Mouse (Mus musculus) MEL (cell line): ENCODE data around the gene Colq. TPM values are rescaled to one million over a fixed set of nuclear protein-coding genes. Genes with fewer than 3 reads are reported as not detected.

Experiments used
- DNase-seq: peaks from one replicate; pipeline ENCODE4 v3.0.0; 2011; ENCODE audit warnings: low read depth, low spot score
- H3K27ac ChIP-seq: 2 replicates; pipeline ENCODE4 v1.5.1; 2012; ENCODE audit warnings: low read depth, mild to moderate bottlenecking, control low read depth, low read length, moderate library complexity; ENCODE audit not compliant: control insufficient read depth
- H3K27me3 ChIP-seq, 2 experiments: fragments of 150-350 bp in 1 of 2; sonication (generic) in 1 of 2; 2 replicates each; pipeline ENCODE4 v1.6.1; 2012; ENCODE audit warnings: low read length in 2 of 2, mild to moderate bottlenecking in 2 of 2, improper control_type of control experiment in 1 of 2, moderate library complexity in 1 of 2; ENCODE audit not compliant: insufficient read depth in 2 of 2, control insufficient read depth in 1 of 2
- H3K36me3 ChIP-seq, 2 experiments: 2 replicates each; pipeline ENCODE4 v1.6.1; 2012 to 2014; ENCODE audit warnings: low read length in 2 of 2, improper control_type of control experiment in 1 of 2, inconsistent platforms in 1 of 2, mild to moderate bottlenecking in 1 of 2; ENCODE audit not compliant: insufficient read depth in 2 of 2, control insufficient read depth in 1 of 2
- H3K4me1 ChIP-seq, 2 experiments: fragments of 150-350 bp in 1 of 2; sonication (generic) in 1 of 2; 2 replicates each; pipeline ENCODE4 v1.6.1; 2012; ENCODE audit warnings: low read length in 2 of 2, improper control_type of control experiment in 1 of 2, mild to moderate bottlenecking in 1 of 2; ENCODE audit not compliant: insufficient read depth in 2 of 2, control insufficient read depth in 1 of 2
- H3K4me3 ChIP-seq, 2 experiments: fragments of 150-350 bp in 1 of 2; sonication (generic) in 1 of 2; 2 replicates each; pipeline ENCODE4 v1.5.1; 2012; ENCODE audit warnings: low read depth in 2 of 2, low read length in 2 of 2, mild to moderate bottlenecking in 2 of 2, moderate library complexity in 2 of 2, control low read depth in 1 of 2, improper control_type of control experiment in 1 of 2; ENCODE audit not compliant: control insufficient read depth in 1 of 2, insufficient read depth in 1 of 2
- H3K79me2 ChIP-seq: 2 replicates; pipeline ENCODE4 v1.6.1; 2012; ENCODE audit warnings: mild to moderate bottlenecking, low read length, moderate library complexity; ENCODE audit not compliant: control insufficient read depth, poor library complexity, insufficient read depth
- H3K9ac ChIP-seq: 2 replicates; pipeline ENCODE4 v1.6.1; 2012; ENCODE audit warnings: low read depth, mild to moderate bottlenecking, control low read depth, low read length, moderate library complexity; ENCODE audit not compliant: control insufficient read depth, poor library complexity, severe bottlenecking
- H3K9me3 ChIP-seq: fragments of 150-350 bp; sonication (generic); replicated peaks from 2 replicates; pipeline ENCODE4 v1.6.1; 2012; ENCODE audit warnings: mild to moderate bottlenecking, low read length, improper control_type of control experiment, moderate library complexity; ENCODE audit not compliant: insufficient read depth
- CHD1 ChIP-seq: IDR thresholded peaks from 2 replicates; pipeline ENCODE4 v1.6.1; 2012; ENCODE audit warnings: low read depth, mild to moderate bottlenecking, inconsistent platforms, low read length, improper control_type of control experiment
- CTCF ChIP-seq, 3 experiments: IDR thresholded peaks in 2 of 3; conservative IDR thresholded peaks in 1 of 3; 2 replicates each; pipeline ENCODE4 v1.5.1; 2011 to 2012; ENCODE audit warnings: low read length in 3 of 3, low read depth in 2 of 3, mild to moderate bottlenecking in 2 of 3, improper control_type of control experiment in 1 of 3, inconsistent platforms in 1 of 3, mixed read lengths in 1 of 3, moderate library complexity in 1 of 3; ENCODE audit not compliant: control insufficient read depth in 1 of 3, insufficient read depth in 1 of 3, poor library complexity in 1 of 3, severe bottlenecking in 1 of 3
- EP300 ChIP-seq, 2 experiments: IDR thresholded peaks; 2 replicates each; pipeline ENCODE4 v1.6.1; 2011; ENCODE audit warnings: improper control_type of control experiment in 2 of 2, low read length in 2 of 2, low read depth in 1 of 2, mild to moderate bottlenecking in 1 of 2
- JUND ChIP-seq: IDR thresholded peaks from 2 replicates; pipeline ENCODE4 v1.6.1; 2011; ENCODE audit warnings: low read depth, mild to moderate bottlenecking, improper control_type of control experiment, low read length
- KAT2A ChIP-seq: conservative IDR thresholded peaks from 2 replicates; pipeline ENCODE4 v1.6.1; 2012; ENCODE audit warnings: low read depth, low read length, improper control_type of control experiment, inconsistent platforms
- MAFK ChIP-seq: IDR thresholded peaks from 2 replicates; pipeline ENCODE4 v1.6.1; 2011; ENCODE audit warnings: low read depth, mild to moderate bottlenecking, low read length, improper control_type of control experiment, borderline replicate concordance
- MAZ ChIP-seq: IDR thresholded peaks from 2 replicates; pipeline ENCODE4 v1.6.1; 2012; ENCODE audit warnings: low read depth, mild to moderate bottlenecking, inconsistent platforms, low read length, improper control_type of control experiment
- MEF2A ChIP-seq: IDR thresholded peaks from 2 replicates; pipeline ENCODE4 v1.6.1; 2014; ENCODE audit warnings: low read depth, mild to moderate bottlenecking, inconsistent platforms, low read length, improper control_type of control experiment; ENCODE audit not compliant: poor library complexity, insufficient replicate concordance, severe bottlenecking; ENCODE audit errors: extremely low read depth
- MXI1 ChIP-seq: IDR thresholded peaks from 2 replicates; pipeline ENCODE4 v1.6.1; 2011; ENCODE audit warnings: mild to moderate bottlenecking, low read depth, low read length, improper control_type of control experiment
- NELFE ChIP-seq: IDR thresholded peaks from 2 replicates; pipeline ENCODE4 v1.6.1; 2011; ENCODE audit warnings: low read depth, low read length, improper control_type of control experiment
- POLR2AphosphoS2 ChIP-seq: IDR thresholded peaks from 2 replicates; pipeline ENCODE4 v1.6.1; 2011; ENCODE audit warnings: low read length, improper control_type of control experiment
- POLR2AphosphoS5 ChIP-seq: IDR thresholded peaks from 2 replicates; pipeline ENCODE4 v1.6.1; 2012; ENCODE audit warnings: low read depth, borderline replicate concordance, mild to moderate bottlenecking, inconsistent platforms, low read length, moderate library complexity, mixed read lengths
- SMC3 ChIP-seq: IDR thresholded peaks from 2 replicates; pipeline ENCODE4 v1.6.1; 2011; ENCODE audit warnings: low read depth, low read length, improper control_type of control experiment
- TAL1 ChIP-seq: IDR thresholded peaks from 2 replicates; pipeline ENCODE4 v1.6.1; 2012; ENCODE audit warnings: mild to moderate bottlenecking, inconsistent platforms, low read length, moderate library complexity, mixed read lengths
- TBP ChIP-seq: IDR thresholded peaks from 2 replicates; pipeline ENCODE4 v1.8.0; 2011; ENCODE audit warnings: low read depth, low read length, improper control_type of control experiment
- USF2 ChIP-seq, 2 experiments: IDR thresholded peaks; 2 replicates each; pipeline ENCODE4 v1.6.1; 2011 to 2012; ENCODE audit warnings: improper control_type of control experiment in 2 of 2, low read length in 2 of 2, borderline replicate concordance in 1 of 2, inconsistent platforms in 1 of 2, low read depth in 1 of 2, mild to moderate bottlenecking in 1 of 2; ENCODE audit not compliant: insufficient read depth in 1 of 2
- ZKSCAN1 ChIP-seq: IDR thresholded peaks from 2 replicates; pipeline ENCODE4 v1.6.1; 2012; ENCODE audit warnings: low read depth, mild to moderate bottlenecking, inconsistent platforms, low read length, improper control_type of control experiment, moderate library complexity
- polyA plus RNA-seq, 2 experiments: library from polyadenylated mRNA; stranded (reverse) in 1 of 2; unstranded in 1 of 2; fragments of >175 nt in 1 of 2; fragments of >200 nt in 1 of 2; gene quantifications; 2 replicates each; pipeline versions ENCODE4 v1.2.1 to v1.2.4; 2012; ENCODE audit warnings: low replicate concordance in 2 of 2, low read depth in 1 of 2; ENCODE audit not compliant: insufficient read length in 2 of 2, insufficient read depth in 1 of 2, missing spikeins in 1 of 2
- total RNA-seq: library from RNA; depleted of rRNA; stranded (reverse); fragments of 300-350 nt; gene quantifications from 2 replicates; pipeline ENCODE4 v1.2.3, GENCODE M21; 2012

Gene Colq
- total and polyA plus RNA-seq, 3 experiments, result not detected

DNA sequence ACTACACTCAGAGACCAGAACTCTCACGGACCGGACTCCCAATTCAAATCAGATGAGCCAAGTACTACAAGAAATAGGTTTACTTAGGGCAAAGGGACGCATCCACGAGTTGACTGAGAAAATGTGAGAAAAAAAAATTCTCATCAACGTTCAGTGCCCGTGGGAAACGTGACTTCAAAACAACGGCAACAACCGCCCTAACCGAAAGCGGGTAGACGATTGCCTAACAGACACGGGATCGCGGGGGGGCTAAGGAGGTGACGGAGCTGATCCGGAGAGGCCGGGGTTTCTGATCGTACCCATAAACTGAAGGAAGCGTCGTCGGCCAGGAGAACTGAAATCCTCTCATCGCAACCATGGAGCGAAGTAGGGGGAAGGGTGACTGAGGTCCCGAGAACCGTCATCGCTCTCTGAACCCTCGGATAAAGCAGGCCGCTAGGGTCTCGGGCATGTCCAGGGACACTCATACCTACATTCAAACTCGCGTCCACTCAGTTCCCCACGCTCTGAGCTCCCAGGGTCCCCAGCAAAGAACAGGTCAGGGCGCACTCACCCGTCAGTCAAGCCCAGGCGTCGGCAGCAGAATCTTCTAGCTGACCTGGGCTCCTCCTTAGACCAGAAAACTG lies 96.7 kb downstream of the Colq start, which contains the start of gene Eaf1 (continued):
- TF ChIP-seq CHD1, result no peak
- no peak for TF ChIP-seq POLR2AphosphoS5

DNA sequence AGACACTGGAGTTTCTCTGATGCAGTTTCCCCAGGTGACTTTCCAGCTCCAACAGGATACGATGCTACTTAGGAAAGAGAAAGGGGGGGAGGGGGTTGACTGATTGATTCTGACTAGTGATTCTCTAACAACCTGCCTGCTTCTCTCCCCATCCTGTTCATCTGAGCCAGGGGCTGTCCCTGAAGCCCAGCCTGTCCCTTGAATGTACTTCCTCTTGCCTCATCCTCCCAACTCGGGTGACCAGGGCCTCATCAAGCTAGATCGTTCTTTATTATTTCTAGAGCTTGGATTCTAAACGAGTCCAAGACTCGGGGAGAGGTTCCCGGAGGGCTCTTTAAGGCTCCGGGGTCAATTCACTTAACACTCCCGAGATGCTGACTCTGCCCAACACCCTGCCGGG lies 97.2 kb downstream of the Colq start:
- peak; percentile 56 for DNase-seq

DNA sequence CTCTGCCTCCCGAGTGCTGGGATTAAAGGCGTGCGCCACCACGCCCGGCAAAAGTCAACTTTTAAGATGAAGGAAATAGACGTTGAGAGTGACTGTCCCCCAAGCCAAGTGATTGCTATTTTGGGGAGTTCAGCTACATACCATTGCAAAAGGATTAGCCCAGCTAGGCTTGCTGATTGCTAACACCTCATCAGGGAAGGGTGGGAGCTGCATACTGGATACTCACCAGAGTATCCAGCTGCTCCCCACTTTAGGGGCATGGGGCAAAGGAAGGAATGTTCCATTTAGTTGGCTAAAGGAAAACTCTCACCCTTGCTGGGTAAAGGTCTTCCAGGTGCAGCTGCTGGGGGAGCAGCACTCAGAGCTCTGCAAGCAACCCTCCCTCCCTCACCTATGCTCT lies 103.1 kb downstream of the Colq start:
- TF ChIP-seq MEF2A (no peak), JUND (no peak), MAZ (no peak)
- H3K27ac ChIP-seq, result no peak overlapping the region

More for the DNA sequence above, 97.2 kb downstream of the Colq start:
- no peaks in the 10 kb centered on the region for H3K9me3 ChIP-seq
- peak overlapping the region; percentile 87 to 98 for H3K4me3 ChIP-seq
- peaks cover 5 to 13% of the 10 kb centered on the region in 2 experiments for H3K4me1 ChIP-seq
- peaks cover 63% of the 10 kb centered on the region for H3K79me2 ChIP-seq
- H3K9ac ChIP-seq, result peak overlapping the region; percentile 95
- H3K36me3 ChIP-seq, result peaks cover 20 to 30% of the 10 kb centered on the region in 2 experiments
- peak overlapping the region; percentile 88 for H3K27ac ChIP-seq
- no peaks in the 10 kb centered on the region for H3K27me3 ChIP-seq
- no peak for TF ChIP-seq TBP
- no peak for TF ChIP-seq POLR2AphosphoS5
- no peak for TF ChIP-seq MXI1
- no peak for TF ChIP-seq MAFK
- no peak for TF ChIP-seq USF2 (IDR thresholded peaks at IDR 0.05; ENCODE audit: borderline replicate concordance in 1 of 2, insufficient read depth in 1 of 2, low read depth in 1 of 2, low read length in 2 of 2)
- no peak for TF ChIP-seq EP300 (IDR thresholded peaks at IDR 0.05; ENCODE audit: low read depth in 1 of 2, low read length in 2 of 2)
- no peak for TF ChIP-seq CTCF (IDR thresholded peaks at IDR 0.05 in 2 of 3, conservative IDR thresholded peaks at IDR 0.05 in 1 of 3; ENCODE audit: control insufficient read depth in 1 of 3, insufficient read depth in 1 of 3, low read depth in 2 of 3, low read length in 3 of 3, poor library complexity in 1 of 3, severe bottlenecking in 1 of 3)
- TF ChIP-seq KAT2A, result no peak
- no peak for TF ChIP-seq TAL1
- no peak for TF ChIP-seq MAZ
- no peak for TF ChIP-seq POLR2AphosphoS2
- no peak for TF ChIP-seq SMC3
- TF ChIP-seq ZKSCAN1, result no peak
- TF ChIP-seq NELFE, result no peak
- TF ChIP-seq, all 39 proteins: peak for 0

More for the DNA sequence above, 103.1 kb downstream of the Colq start:
- Histone ChIP-seq H3K9ac (no peak overlapping the region), H3K27me3 (no peaks in the 10 kb centered on the region), H3K79me2 (peaks cover 15% of the 10 kb centered on the region), H3K4me1 (no peaks in the 10 kb centered on the region), H3K36me3 (peaks cover 7 to 29% of the 10 kb centered on the region in 2 experiments), H3K9me3 (no peaks in the 10 kb centered on the region), H3K4me3 (no peak overlapping the region)
- DNase-seq, result no peak
